Mouse (Mus musculus): Measurements from ENCODE around the gene 1700017B05Rik.

GRCm38 (mm10) chr9:57227203-57227602, 35.2 kb downstream of the 1700017B05Rik start:
- TF ChIP-seq CTCF (IDR thresholded peaks at IDR 0.05; ENCODE audit: extremely low read depth, insufficient read length, insufficient replicate concordance, low read depth, low read length), result no peak
- TF ChIP-seq POLR2A (IDR thresholded peaks at IDR 0.05; ENCODE audit: low read depth, low read length), result no peak

Measured in small intestine, adult 2 months (tissue).